Mouse (Mus musculus): Measurements from ENCODE around the gene Atg16l2. TPM values are rescaled to one million over a fixed set of nuclear protein-coding genes. Genes with fewer than 3 reads are reported as not detected.

Gene Atg16l2
- polyA plus RNA-seq, 1 experiment = 6.6 TPM

- TF ChIP-seq USF1 (IDR thresholded peaks at IDR 0.05; ENCODE audit: low read depth) = no peak
- TF ChIP-seq CEBPB (IDR thresholded peaks at IDR 0.05; ENCODE audit: insufficient read depth, poor library complexity, severe bottlenecking) = no peak
- TF ChIP-seq SRF (IDR thresholded peaks at IDR 0.05; ENCODE audit: control insufficient read depth, insufficient read length, low read depth) = no peak
- no peak for TF ChIP-seq E2F4 (IDR thresholded peaks at IDR 0.05; ENCODE audit: insufficient read depth)
- no peak for TF ChIP-seq MAX (IDR thresholded peaks at IDR 0.05; ENCODE audit: low read depth)
- TF ChIP-seq MYOD1 (IDR thresholded peaks at IDR 0.05; ENCODE audit: control insufficient read depth in 1 of 3, insufficient read length in 2 of 3, low read depth in 2 of 3) = no peak
- no peak for TF ChIP-seq TCF3 (IDR thresholded peaks at IDR 0.05; ENCODE audit: insufficient read length, low read depth)
- no peak for TF ChIP-seq REST (IDR thresholded peaks at IDR 0.05; ENCODE audit: insufficient read depth, insufficient read length)
- TF ChIP-seq TCF12 (IDR thresholded peaks at IDR 0.05; ENCODE audit: insufficient read depth, poor library complexity, severe bottlenecking) = no peak
- TF ChIP-seq MYOG (IDR thresholded peaks at IDR 0.05; ENCODE audit: control insufficient read depth in 1 of 3, insufficient read depth in 1 of 3, insufficient read length in 2 of 3, low read depth in 2 of 3) = no peak
- TF ChIP-seq POLR2A (IDR thresholded peaks at IDR 0.05; ENCODE audit: insufficient read length, low read depth) = no peak
- no peak for TF ChIP-seq POLR2AphosphoS2 (IDR thresholded peaks at IDR 0.05; ENCODE audit: insufficient read length, low read depth)
- Histone ChIP-seq H3ac (ENCODE audit: control insufficient read depth, insufficient read length) (no peak overlapping the region), H3K4me3 (no peak overlapping the region), H3K36me3 (ENCODE audit: control insufficient read depth, insufficient read depth) (peaks cover 13% of the 10 kb centered on the region), H3K4me2 (ENCODE audit: low read depth) (no peak overlapping the region), H3K27me3 (ENCODE audit: control insufficient read depth, insufficient read depth, insufficient read length) (no peaks in the 10 kb centered on the region), H3K79me2 (ENCODE audit: control insufficient read depth, insufficient read depth) (no peaks in the 10 kb centered on the region)
Observed at GRCm38 (mm10) chr7:101292086-101292485, 10.0 kb downstream of the Atg16l2 start.

GRCm38 (mm10) chr7:101291641-101292040 lies 10.4 kb downstream of the Atg16l2 start:
- H3K4me3 ChIP-seq = no peak overlapping the region
- no peaks in the 10 kb centered on the region for H3K79me2 ChIP-seq (ENCODE audit: control insufficient read depth, insufficient read depth)
- no peak overlapping the region for H3ac ChIP-seq (ENCODE audit: control insufficient read depth, insufficient read length)
- no peaks in the 10 kb centered on the region for H3K27me3 ChIP-seq (ENCODE audit: control insufficient read depth, insufficient read depth, insufficient read length)
- no peak overlapping the region for H3K4me2 ChIP-seq (ENCODE audit: low read depth)
- H3K36me3 ChIP-seq (ENCODE audit: control insufficient read depth, insufficient read depth) = peaks cover 16% of the 10 kb centered on the region
- TF ChIP-seq SRF (IDR thresholded peaks at IDR 0.05; ENCODE audit: control insufficient read depth, insufficient read length, low read depth) = no peak
- no peak for TF ChIP-seq MYOG (IDR thresholded peaks at IDR 0.05; ENCODE audit: control insufficient read depth in 1 of 3, insufficient read depth in 1 of 3, insufficient read length in 2 of 3, low read depth in 2 of 3)
- no peak for TF ChIP-seq TCF3 (IDR thresholded peaks at IDR 0.05; ENCODE audit: insufficient read length, low read depth)
- TF ChIP-seq POLR2A (IDR thresholded peaks at IDR 0.05; ENCODE audit: insufficient read length, low read depth) = no peak
- TF ChIP-seq USF1 (IDR thresholded peaks at IDR 0.05; ENCODE audit: low read depth) = no peak
- TF ChIP-seq MYOD1 (IDR thresholded peaks at IDR 0.05; ENCODE audit: control insufficient read depth in 1 of 3, insufficient read length in 2 of 3, low read depth in 2 of 3) = no peak
- TF ChIP-seq E2F4 (IDR thresholded peaks at IDR 0.05; ENCODE audit: insufficient read depth) = no peak

GRCm38 (mm10) chr7:101291211-101291610 lies 10.8 kb downstream of the Atg16l2 start:
- Histone ChIP-seq H3K4me2 (ENCODE audit: low read depth) (no peak overlapping the region), H3ac (ENCODE audit: control insufficient read depth, insufficient read length) (no peak overlapping the region), H3K79me2 (ENCODE audit: control insufficient read depth, insufficient read depth) (no peaks in the 10 kb centered on the region), H3K4me3 (no peak overlapping the region), H3K27me3 (ENCODE audit: control insufficient read depth, insufficient read depth, insufficient read length) (no peaks in the 10 kb centered on the region), H3K36me3 (ENCODE audit: control insufficient read depth, insufficient read depth) (peaks cover 18% of the 10 kb centered on the region)
- TF ChIP-seq USF1 (IDR thresholded peaks at IDR 0.05; ENCODE audit: low read depth) = no peak
- TF ChIP-seq CEBPB (IDR thresholded peaks at IDR 0.05; ENCODE audit: insufficient read depth, poor library complexity, severe bottlenecking) = no peak
- no peak for TF ChIP-seq SRF (IDR thresholded peaks at IDR 0.05; ENCODE audit: control insufficient read depth, insufficient read length, low read depth)
- TF ChIP-seq POLR2A (IDR thresholded peaks at IDR 0.05; ENCODE audit: insufficient read length, low read depth) = no peak
- no peak for TF ChIP-seq MYOD1 (IDR thresholded peaks at IDR 0.05; ENCODE audit: control insufficient read depth in 1 of 3, insufficient read length in 2 of 3, low read depth in 2 of 3)
- TF ChIP-seq MYOG (IDR thresholded peaks at IDR 0.05; ENCODE audit: control insufficient read depth in 1 of 3, insufficient read depth in 1 of 3, insufficient read length in 2 of 3, low read depth in 2 of 3) = no peak
- no peak for TF ChIP-seq TCF3 (IDR thresholded peaks at IDR 0.05; ENCODE audit: insufficient read length, low read depth)
- no peak for TF ChIP-seq MAX (IDR thresholded peaks at IDR 0.05; ENCODE audit: low read depth)
- TF ChIP-seq POLR2AphosphoS2 (IDR thresholded peaks at IDR 0.05; ENCODE audit: insufficient read length, low read depth) = no peak
- TF ChIP-seq TCF12 (IDR thresholded peaks at IDR 0.05; ENCODE audit: insufficient read depth, poor library complexity, severe bottlenecking) = no peak

- Histone ChIP-seq H3K79me2 (ENCODE audit: control insufficient read depth, insufficient read depth) (no peaks in the 10 kb centered on the region), H3ac (ENCODE audit: control insufficient read depth, insufficient read length) (no peak overlapping the region), H3K27me3 (ENCODE audit: control insufficient read depth, insufficient read depth, insufficient read length) (no peaks in the 10 kb centered on the region), H3K4me2 (ENCODE audit: low read depth) (no peak overlapping the region), H3K4me3 (no peak overlapping the region), H3K36me3 (ENCODE audit: control insufficient read depth, insufficient read depth) (peaks cover 15% of the 10 kb centered on the region)
- no peak for TF ChIP-seq USF1 (IDR thresholded peaks at IDR 0.05; ENCODE audit: low read depth)
- TF ChIP-seq MYOD1 (IDR thresholded peaks at IDR 0.05; ENCODE audit: control insufficient read depth in 1 of 3, insufficient read length in 2 of 3, low read depth in 2 of 3) = no peak
- TF ChIP-seq POLR2AphosphoS2 (IDR thresholded peaks at IDR 0.05; ENCODE audit: insufficient read length, low read depth) = no peak
- no peak for TF ChIP-seq SRF (IDR thresholded peaks at IDR 0.05; ENCODE audit: control insufficient read depth, insufficient read length, low read depth)
Observed at GRCm38 (mm10) chr7:101290401-101290800, 11.7 kb downstream of the Atg16l2 start.

GRCm38 (mm10) chr7:101288436-101288835 lies 13.6 kb downstream of the Atg16l2 start:
- Histone ChIP-seq H3K4me2 (ENCODE audit: low read depth) (no peak overlapping the region), H3K27me3 (ENCODE audit: control insufficient read depth, insufficient read depth, insufficient read length) (no peaks in the 10 kb centered on the region), H3ac (ENCODE audit: control insufficient read depth, insufficient read length) (no peak overlapping the region), H3K4me3 (no peak overlapping the region), H3K36me3 (ENCODE audit: control insufficient read depth, insufficient read depth) (peaks cover 13% of the 10 kb centered on the region), H3K79me2 (ENCODE audit: control insufficient read depth, insufficient read depth) (no peaks in the 10 kb centered on the region)
- TF ChIP-seq E2F4 (IDR thresholded peaks at IDR 0.05; ENCODE audit: insufficient read depth) = no peak
- no peak for TF ChIP-seq TCF3 (IDR thresholded peaks at IDR 0.05; ENCODE audit: insufficient read length, low read depth)

Measured in myocyte (in vitro differentiated cells).